In the genomic region with DNA sequence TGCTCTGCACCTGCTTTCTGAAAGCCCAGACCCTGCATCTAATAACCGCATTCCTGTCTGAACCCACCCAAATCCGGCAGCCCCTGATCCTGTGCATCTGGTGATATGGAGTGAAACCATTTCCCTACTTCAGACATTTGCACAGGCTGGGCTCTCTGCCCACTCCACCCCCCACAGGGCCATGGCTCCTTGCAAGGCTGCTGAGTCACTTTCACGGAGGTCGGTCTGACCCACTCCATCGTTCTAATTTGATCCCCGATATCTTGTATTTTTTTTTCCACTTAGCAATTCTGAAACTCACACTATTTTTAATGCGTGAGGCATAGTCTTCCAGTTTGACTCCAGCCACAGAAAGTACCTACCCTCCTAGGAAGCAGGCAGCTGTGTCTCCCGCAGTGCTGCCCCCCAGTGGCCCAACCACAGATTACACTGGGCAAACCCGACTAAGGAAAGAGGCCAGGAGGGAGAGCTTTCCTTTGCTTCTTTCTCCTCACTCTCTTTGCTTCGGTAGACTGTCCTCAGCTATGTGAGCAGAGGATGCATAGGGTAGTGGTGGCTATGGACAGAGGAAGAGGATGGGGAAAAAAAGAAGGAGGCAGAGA, we compare ENCODE assay signal across 8 mouse cellular contexts. TPM values are rescaled to one million over a fixed set of nuclear protein-coding genes. Genes with fewer than 3 reads are reported as not detected.
DNase-seq lines count a peak whose midpoint lies in the region; ATAC-seq and TF ChIP-seq lines count a peak whose summit lies in the region.

No protein-coding gene starts in this region.

- no peak for TF ChIP-seq POLR2A in kidney, adult 2 months (IDR thresholded peaks at IDR 0.05; ENCODE audit: low read depth, low read length)

- H3K4me2 ChIP-seq in kidney, embryonic 15.5 days, result no peak overlapping the region
- no peak overlapping the region for H3K4me2 ChIP-seq in limb, embryonic 11.5 days (ENCODE audit: low read depth, severe bottlenecking)

- intact Hi-C loops in heart, postnatal 14 days (cut with DNase I), result no loop called here

- no peak overlapping the region for H3K9ac ChIP-seq in kidney, embryonic 15.5 days
- no peak overlapping the region for H3K9ac ChIP-seq in limb, embryonic 11.5 days (ENCODE audit: low read length)

- H3K27ac ChIP-seq in kidney, adult 2 months (ENCODE audit: insufficient read depth, low read depth, low read length), result no peak overlapping the region
- no peak overlapping the region for H3K27ac ChIP-seq in kidney, embryonic 15.5 days
- H3K27ac ChIP-seq in limb, embryonic 11.5 days (replicated peaks; ENCODE audit: low read depth, low read length), result no peak overlapping the region

- no peak for ATAC-seq in kidney, embryonic 15.5 days (replicated peaks; ENCODE audit: low FRiP score)
- no peak for ATAC-seq in limb, embryonic 11.5 days (ENCODE audit: insufficient number of reproducible peaks, low FRiP score, low TSS enrichment, low read depth)

- DNase-seq in kidney, adult 2 months, result peak; percentile 66
- peak; percentile 62 for DNase-seq in R1 (ENCODE audit: low read depth, low spot score)
- DNase-seq in cerebellum, postnatal 36 days, result peak; percentile 78 to 82
- peak; percentile 74 to 83 for DNase-seq in heart, postnatal 14 days
- peak; percentile 84 for DNase-seq in limb, embryonic 11.5 days (ENCODE audit: low spot score)
- peak; percentile 48 for DNase-seq in ovary, postnatal 10 days (ENCODE audit: low spot score)
- DNase-seq in urinary bladder, postnatal 14 days (ENCODE audit: low spot score), result peak; percentile 65

- H3K27me3 ChIP-seq in kidney, adult 2 months (replicated peaks; ENCODE audit: control insufficient read depth, insufficient read depth, low read length), result no peaks in the 10 kb centered on the region
- no peaks in the 10 kb centered on the region for H3K27me3 ChIP-seq in kidney, embryonic 15.5 days
- H3K27me3 ChIP-seq in limb, embryonic 11.5 days (ENCODE audit: control insufficient read depth, insufficient read depth, low read length), result no peaks in the 10 kb centered on the region

- H3K9me3 ChIP-seq in kidney, embryonic 15.5 days (replicated peaks), result no peaks in the 10 kb centered on the region
- no peaks in the 10 kb centered on the region for H3K9me3 ChIP-seq in limb, embryonic 11.5 days (ENCODE audit: control insufficient read depth, low read length)

- no peaks in the 10 kb centered on the region for H3K4me1 ChIP-seq in kidney, adult 2 months (ENCODE audit: control insufficient read depth, insufficient read depth, low read length)
- 0 out of 2 replicates have a peak, but pooled peaks cover 4% of the 10 kb centered on the region for H3K4me1 ChIP-seq in kidney, embryonic 15.5 days
- H3K4me1 ChIP-seq in limb, embryonic 11.5 days (ENCODE audit: control insufficient read depth, insufficient read depth, low read length), result no peaks in the 10 kb centered on the region

- peak; percentile 83 for TF ChIP-seq CTCF in kidney, adult 2 months (conservative IDR thresholded peaks at IDR 0.05; ENCODE audit: insufficient read depth, insufficient read length, low read depth, low read length)

- H3K36me3 ChIP-seq in kidney, adult 2 months (ENCODE audit: control insufficient read depth, insufficient read depth, low read length), result no peaks in the 10 kb centered on the region
- H3K36me3 ChIP-seq in kidney, embryonic 15.5 days, result no peaks in the 10 kb centered on the region
- H3K36me3 ChIP-seq in limb, embryonic 11.5 days (ENCODE audit: control insufficient read depth, insufficient read depth, low read length), result no peaks in the 10 kb centered on the region

- WGBS in kidney, adult 2 months, result 37% methylated on average over 10 of the region's 10 CpGs
- 51% methylated on average over 10 of the region's 10 CpGs for WGBS in kidney, embryonic 15.5 days
- WGBS in limb, embryonic 11.5 days, result 54% methylated on average over 10 of the region's 10 CpGs

- H3K4me3 ChIP-seq in kidney, adult 2 months (ENCODE audit: insufficient read depth, low read depth, low read length), result no peak overlapping the region
- no peak overlapping the region for H3K4me3 ChIP-seq in kidney, embryonic 15.5 days (replicated peaks)
- H3K4me3 ChIP-seq in limb, embryonic 11.5 days (ENCODE audit: low read depth, low read length), result no peak overlapping the region

RNA-seq across cellular contexts. Expression of gene Ocstamp, which starts 7.6 kb away (rescaled TPM):
- polyA plus RNA-seq in kidney, adult 2 months (2012; rRNA removed), result 0.09 and 0.11 TPM in 2 replicates
- 0.16 and 0.69 TPM in 2 replicates for polyA plus RNA-seq in kidney, embryonic 15.5 days (2015; fragmentation: Nextera tagmentation; extraction: Ambion mirVana)
- total RNA-seq in heart, postnatal 14 days (2021), result not detected
- 0.04 TPM in 1 of 2 replicates, not detected in the other for polyA plus RNA-seq in limb, embryonic 11.5 days (2014; fragmentation: Nextera tagmentation; extraction: Ambion mirVana)

RNA-seq across cellular contexts. Expression of gene Zfp334, which starts 19.7 kb away (rescaled TPM):
- polyA plus RNA-seq in kidney, adult 2 months (2012; rRNA removed), result 1.1 and 1.2 TPM in 2 replicates
- 7.7 and 9.1 TPM in 2 replicates for polyA plus RNA-seq in kidney, embryonic 15.5 days (2015; fragmentation: Nextera tagmentation; extraction: Ambion mirVana)
- total RNA-seq in heart, postnatal 14 days (2021), result 1 to 10 TPM; 2.9 to 3.0 TPM
- polyA plus RNA-seq in limb, embryonic 11.5 days (2014; fragmentation: Nextera tagmentation; extraction: Ambion mirVana), result 19.5 and 21.3 TPM in 2 replicates

RNA-seq across cellular contexts. Expression of gene Zfp663, which starts 39.3 kb away (rescaled TPM):
- polyA plus RNA-seq in kidney, adult 2 months (2012; rRNA removed), result not detected in 2 replicates
- 1.1 TPM in 2 replicates for polyA plus RNA-seq in kidney, embryonic 15.5 days (2015; fragmentation: Nextera tagmentation; extraction: Ambion mirVana)
- not detected for total RNA-seq in heart, postnatal 14 days (2021)
- polyA plus RNA-seq in limb, embryonic 11.5 days (2014; fragmentation: Nextera tagmentation; extraction: Ambion mirVana), result 1.2 and 1.7 TPM in 2 replicates
